Mouse (Mus musculus): Measurements from ENCODE around the gene Arhgef12. TPM values are rescaled to one million over a fixed set of nuclear protein-coding genes. Genes with fewer than 3 reads are reported as not detected.

Arhgef12 gene
- polyA plus RNA-seq, 1 experiment from 2014 or later = 11.2 TPM

DNA sequence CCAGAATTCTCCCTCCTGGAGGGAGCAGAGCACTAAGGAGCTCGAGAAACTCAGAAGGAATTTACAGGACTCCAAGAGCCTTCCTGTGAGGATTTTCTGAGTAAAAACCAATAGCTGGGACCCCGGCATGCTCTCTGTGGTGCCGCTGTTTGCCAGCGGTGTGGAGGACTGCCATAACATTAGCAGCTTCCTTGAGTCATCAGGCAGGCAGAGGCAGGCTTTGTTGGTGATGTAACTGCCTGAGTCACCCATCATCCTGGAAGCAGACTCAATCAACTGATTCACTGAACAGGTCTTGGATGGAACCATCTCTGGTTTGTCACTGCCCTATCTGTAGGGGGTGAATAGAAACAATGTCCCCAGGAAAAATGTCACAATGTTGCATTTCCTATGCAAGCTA is 96.0 kb downstream of the Arhgef12 start:
- Histone ChIP-seq H3K9me3 (replicated peaks; ENCODE audit: control insufficient read depth, low read length) (no peaks in the 10 kb centered on the region), H3K27me3 (ENCODE audit: control insufficient read depth, insufficient read depth, low read length) (no peaks in the 10 kb centered on the region), H3K4me3 (replicated peaks; ENCODE audit: low read length) (no peak overlapping the region), H3K36me3 (ENCODE audit: control insufficient read depth, insufficient read depth, low read length) (0 out of 2 replicates have a peak, but pooled peaks cover 3% of the 10 kb centered on the region), H3K4me2 (ENCODE audit: low read depth, low read length) (no peak overlapping the region), H3K27ac (ENCODE audit: low read length) (no peak overlapping the region), H3K9ac (ENCODE audit: low read length) (no peak overlapping the region), H3K4me1 (ENCODE audit: control insufficient read depth, insufficient read depth, low read length) (no peaks in the 10 kb centered on the region)
- 81% methylated on average over 4 of the region's 4 CpGs for WGBS
- ATAC-seq (ENCODE audit: insufficient read depth, low FRiP score) = no peak

DNA sequence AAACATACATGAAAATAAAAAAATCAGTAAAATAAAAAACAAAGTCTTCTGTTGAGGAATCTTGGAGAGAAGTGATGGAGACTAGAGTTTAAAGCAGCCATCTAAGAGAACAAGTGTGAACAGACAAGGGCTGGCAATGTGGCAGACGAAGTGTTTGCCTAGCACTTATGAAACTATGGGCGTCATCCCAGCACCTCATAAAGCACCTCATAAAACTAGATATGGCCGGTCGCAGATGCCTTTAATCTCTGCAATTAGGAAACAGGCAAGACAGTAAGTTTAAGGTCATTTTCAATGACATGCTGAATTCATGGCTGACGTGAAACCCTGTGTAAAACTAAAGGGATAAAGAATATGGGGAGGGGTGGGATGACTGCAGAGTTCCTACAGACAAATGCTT is 103.2 kb downstream of the Arhgef12 start:
- no peaks in the 10 kb centered on the region for H3K9me3 ChIP-seq (replicated peaks; ENCODE audit: control insufficient read depth, low read length)
- no peak overlapping the region for H3K27ac ChIP-seq (ENCODE audit: low read length)
- H3K36me3 ChIP-seq (ENCODE audit: control insufficient read depth, insufficient read depth, low read length) = peaks cover 26% of the 10 kb centered on the region
- H3K4me2 ChIP-seq (ENCODE audit: low read depth, low read length) = no peak overlapping the region
- 82% methylated on average over 5 of the region's 5 CpGs for WGBS
- H3K27me3 ChIP-seq (ENCODE audit: control insufficient read depth, insufficient read depth, low read length) = no peaks in the 10 kb centered on the region
- ATAC-seq (ENCODE audit: insufficient read depth, low FRiP score) = no peak
- H3K9ac ChIP-seq (ENCODE audit: low read length) = no peak overlapping the region
- H3K4me3 ChIP-seq (replicated peaks; ENCODE audit: low read length) = no peak overlapping the region
- H3K4me1 ChIP-seq (ENCODE audit: control insufficient read depth, insufficient read depth, low read length) = no peaks in the 10 kb centered on the region

DNA sequence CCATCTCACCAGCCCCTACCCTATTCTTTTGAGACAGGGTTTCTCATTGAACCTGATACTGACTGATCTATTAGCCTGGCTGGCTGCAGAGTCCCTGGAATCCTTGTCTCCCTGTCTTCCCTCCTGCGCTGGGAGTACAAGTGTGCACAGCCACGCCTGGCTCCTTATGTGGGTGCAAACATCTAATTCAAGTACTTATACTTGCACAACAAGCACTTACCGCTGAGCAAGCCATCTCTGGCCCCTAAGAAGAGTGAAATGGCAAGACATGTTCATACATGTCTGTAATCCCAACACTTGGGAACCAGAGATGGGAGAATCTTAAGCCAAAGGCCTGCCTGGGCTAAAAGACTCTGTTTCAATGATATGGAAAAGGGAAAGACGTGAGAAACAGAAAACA is 104.0 kb downstream of the Arhgef12 start:
- H3K36me3 ChIP-seq (ENCODE audit: control insufficient read depth, insufficient read depth, low read length) = peaks cover 33% of the 10 kb centered on the region

DNA sequence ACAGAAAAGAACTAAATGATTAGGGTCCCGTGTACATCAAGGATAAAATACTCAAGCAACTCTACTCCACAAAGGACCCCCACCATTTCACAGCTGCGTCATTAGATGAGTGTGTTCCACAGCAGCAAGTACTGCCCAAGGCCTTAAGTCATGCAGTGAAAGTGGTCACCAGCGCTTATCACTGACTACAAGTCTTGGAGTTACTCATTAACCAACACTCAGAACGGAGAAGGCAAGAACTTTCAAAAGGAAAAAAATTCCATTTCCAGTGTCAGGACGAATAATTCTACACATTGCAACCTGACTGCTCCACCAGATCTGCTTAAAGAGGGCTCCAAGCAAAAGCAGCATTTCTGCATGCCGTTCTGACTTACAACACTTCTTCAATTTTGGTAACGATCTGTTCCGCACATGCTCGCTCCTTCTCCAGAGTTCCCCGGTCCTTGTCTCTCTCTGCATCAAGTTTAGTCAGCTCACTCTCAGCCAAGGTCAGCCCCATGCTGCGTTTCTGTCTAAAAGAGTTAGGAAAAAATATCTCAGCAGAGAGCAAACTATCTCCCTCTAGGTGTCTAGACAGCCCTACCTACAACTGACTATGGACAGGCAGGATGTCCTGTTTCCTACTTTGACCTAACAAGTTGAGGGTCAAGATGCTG is 106.3 kb downstream of the Arhgef12 start:
- H3K27me3 ChIP-seq (ENCODE audit: control insufficient read depth, insufficient read depth, low read length) = no peaks in the 10 kb centered on the region
- peak overlapping the region; percentile 15; the same call in 1 of the 2 replicates for H3K27ac ChIP-seq (ENCODE audit: low read length)
- ATAC-seq (ENCODE audit: insufficient read depth, low FRiP score) = peak; percentile 78; the same call in 1 of the 2 replicates
- 0 out of 2 replicates have a peak overlapping the region, but pooled peaks have one; percentile 4 for H3K4me2 ChIP-seq (ENCODE audit: low read depth, low read length)
- peaks cover 39% of the 10 kb centered on the region for H3K36me3 ChIP-seq (ENCODE audit: control insufficient read depth, insufficient read depth, low read length)
- WGBS = 67% methylated on average over 11 of the region's 11 CpGs
- no peaks in the 10 kb centered on the region for H3K4me1 ChIP-seq (ENCODE audit: control insufficient read depth, insufficient read depth, low read length)
- H3K4me3 ChIP-seq (replicated peaks; ENCODE audit: low read length) = no peak overlapping the region
- H3K9ac ChIP-seq (ENCODE audit: low read length) = no peak overlapping the region
- no peaks in the 10 kb centered on the region for H3K9me3 ChIP-seq (replicated peaks; ENCODE audit: control insufficient read depth, low read length)

More for the DNA sequence above, 104.0 kb downstream of the Arhgef12 start:
- 79% methylated on average over 4 of the region's 4 CpGs for WGBS
- no peaks in the 10 kb centered on the region for H3K9me3 ChIP-seq (replicated peaks; ENCODE audit: control insufficient read depth, low read length)
- no peaks in the 10 kb centered on the region for H3K27me3 ChIP-seq (ENCODE audit: control insufficient read depth, insufficient read depth, low read length)
- ATAC-seq (ENCODE audit: insufficient read depth, low FRiP score) = no peak
- H3K9ac ChIP-seq (ENCODE audit: low read length) = no peak overlapping the region
- H3K4me3 ChIP-seq (replicated peaks; ENCODE audit: low read length) = no peak overlapping the region
- no peaks in the 10 kb centered on the region for H3K4me1 ChIP-seq (ENCODE audit: control insufficient read depth, insufficient read depth, low read length)
- no peak overlapping the region for H3K4me2 ChIP-seq (ENCODE audit: low read depth, low read length)
- H3K27ac ChIP-seq (ENCODE audit: low read length) = no peak overlapping the region

DNA sequence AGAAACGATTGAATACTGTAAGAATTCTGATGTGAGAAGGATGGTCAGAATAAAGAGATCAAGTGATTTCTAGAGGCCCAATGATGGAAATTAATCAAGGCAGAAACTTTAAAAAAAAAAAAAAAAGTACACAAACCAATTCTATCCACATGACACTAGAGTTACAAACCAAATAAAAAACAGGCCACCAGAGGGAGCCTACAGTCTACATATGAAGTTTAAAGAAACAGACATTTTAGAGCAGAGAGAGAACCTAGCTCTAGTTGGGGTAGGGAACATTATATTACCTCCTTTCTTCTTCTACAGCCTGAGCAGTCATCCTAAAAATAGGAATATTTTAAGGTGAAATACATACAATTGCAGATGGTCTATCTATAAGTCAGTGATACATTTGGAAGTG is 107.0 kb downstream of the Arhgef12 start:
- H3K9ac ChIP-seq (ENCODE audit: low read length) = no peak overlapping the region
- H3K36me3 ChIP-seq (ENCODE audit: control insufficient read depth, insufficient read depth, low read length) = peaks cover 42% of the 10 kb centered on the region
- peak; percentile 25; the same call in 1 of the 2 replicates for ATAC-seq (ENCODE audit: insufficient read depth, low FRiP score)
- no peaks in the 10 kb centered on the region for H3K27me3 ChIP-seq (ENCODE audit: control insufficient read depth, insufficient read depth, low read length)
- H3K4me1 ChIP-seq (ENCODE audit: control insufficient read depth, insufficient read depth, low read length) = no peaks in the 10 kb centered on the region
- H3K9me3 ChIP-seq (replicated peaks; ENCODE audit: control insufficient read depth, low read length) = no peaks in the 10 kb centered on the region
- WGBS = 91% methylated on average over 1 of the region's 1 CpGs
- no peak overlapping the region for H3K4me2 ChIP-seq (ENCODE audit: low read depth, low read length)
- H3K4me3 ChIP-seq (replicated peaks; ENCODE audit: low read length) = no peak overlapping the region
- H3K27ac ChIP-seq (ENCODE audit: low read length) = no peak overlapping the region

DNA sequence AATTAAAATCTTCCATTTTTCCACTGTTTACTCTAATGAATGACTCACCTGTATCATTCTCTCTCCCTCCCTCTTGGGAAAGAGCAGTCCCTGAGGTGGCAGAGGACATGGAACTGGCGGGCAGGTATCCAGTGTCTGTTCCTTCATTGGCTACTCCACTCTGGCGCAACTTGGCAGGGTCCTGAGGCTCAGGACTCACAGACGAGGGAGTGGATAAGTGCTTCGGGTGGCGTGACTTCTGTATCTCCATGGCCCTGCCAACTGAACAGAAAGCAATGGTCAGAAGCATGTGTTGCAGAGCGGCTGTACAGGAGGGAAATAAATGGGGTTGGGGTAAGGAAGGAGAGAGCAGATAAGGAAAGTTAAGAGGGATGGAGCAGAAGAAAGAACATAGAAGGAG is 109.5 kb downstream of the Arhgef12 start:
- H3K36me3 ChIP-seq (ENCODE audit: control insufficient read depth, insufficient read depth, low read length) = peaks cover 40% of the 10 kb centered on the region
- no peak overlapping the region for H3K27ac ChIP-seq (ENCODE audit: low read length)
- no peaks in the 10 kb centered on the region for H3K4me1 ChIP-seq (ENCODE audit: control insufficient read depth, insufficient read depth, low read length)
- no peak overlapping the region for H3K9ac ChIP-seq (ENCODE audit: low read length)
- no peak overlapping the region for H3K4me3 ChIP-seq (replicated peaks; ENCODE audit: low read length)
- WGBS = 87% methylated on average over 6 of the region's 6 CpGs
- no peak overlapping the region for H3K4me2 ChIP-seq (ENCODE audit: low read depth, low read length)
- H3K27me3 ChIP-seq (ENCODE audit: control insufficient read depth, insufficient read depth, low read length) = no peaks in the 10 kb centered on the region
- no peaks in the 10 kb centered on the region for H3K9me3 ChIP-seq (replicated peaks; ENCODE audit: control insufficient read depth, low read length)
- ATAC-seq (ENCODE audit: insufficient read depth, low FRiP score) = no peak

DNA sequence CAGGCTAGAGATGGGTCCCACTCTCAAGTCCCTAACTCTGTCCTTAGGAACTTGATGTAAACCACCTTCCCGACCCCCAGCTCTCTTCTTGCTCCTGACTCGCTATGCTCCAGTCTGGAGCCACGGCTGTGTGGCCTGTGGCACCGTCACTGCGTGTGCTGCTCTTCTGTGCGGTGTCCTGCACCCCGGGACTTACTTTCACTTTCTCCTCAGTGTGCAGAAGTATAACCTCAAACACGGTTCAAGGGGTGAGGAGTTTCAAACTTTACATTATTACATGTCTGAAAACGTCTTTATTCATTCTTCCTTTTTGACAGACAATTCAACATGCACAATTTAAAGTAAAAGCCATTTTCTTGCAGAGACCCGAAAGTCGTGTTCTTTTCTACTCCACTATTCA is 111.7 kb downstream of the Arhgef12 start:
- no peak overlapping the region for H3K4me3 ChIP-seq (replicated peaks; ENCODE audit: low read length)

DNA sequence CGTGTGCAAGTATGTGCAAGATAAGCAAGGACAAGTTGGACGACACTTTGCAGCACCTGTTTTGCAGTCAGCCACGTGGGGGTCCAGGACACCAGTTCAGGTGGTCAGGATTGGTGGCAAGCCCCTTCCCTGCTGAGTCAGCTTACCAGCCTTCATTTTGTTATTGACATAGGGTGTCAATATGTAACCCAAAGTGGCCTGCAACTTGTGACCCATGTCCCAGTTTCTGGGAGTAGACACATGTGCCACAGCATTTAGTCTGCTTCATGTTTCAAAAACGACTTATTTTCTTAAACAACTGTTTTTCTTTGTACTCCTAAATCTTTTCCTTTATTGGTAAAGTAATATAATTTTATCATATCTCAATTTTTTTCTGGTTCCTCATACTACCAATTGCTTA is 112.3 kb downstream of the Arhgef12 start:
- Histone ChIP-seq H3K4me3 (replicated peaks; ENCODE audit: low read length) (no peak overlapping the region), H3K27ac (ENCODE audit: low read length) (no peak overlapping the region), H3K9me3 (replicated peaks; ENCODE audit: control insufficient read depth, low read length) (no peaks in the 10 kb centered on the region), H3K27me3 (ENCODE audit: control insufficient read depth, insufficient read depth, low read length) (no peaks in the 10 kb centered on the region), H3K9ac (ENCODE audit: low read length) (no peak overlapping the region), H3K4me1 (ENCODE audit: control insufficient read depth, insufficient read depth, low read length) (no peaks in the 10 kb centered on the region), H3K36me3 (ENCODE audit: control insufficient read depth, insufficient read depth, low read length) (peaks cover 38% of the 10 kb centered on the region), H3K4me2 (ENCODE audit: low read depth, low read length) (no peak overlapping the region)
- 78% methylated on average over 4 of the region's 4 CpGs for WGBS
- no peak for ATAC-seq (ENCODE audit: insufficient read depth, low FRiP score)

More for the DNA sequence above, 111.7 kb downstream of the Arhgef12 start:
- H3K27ac ChIP-seq (ENCODE audit: low read length) = no peak overlapping the region
- H3K9me3 ChIP-seq (replicated peaks; ENCODE audit: control insufficient read depth, low read length) = no peaks in the 10 kb centered on the region
- WGBS = 88% methylated on average over 11 of the region's 11 CpGs
- no peak for ATAC-seq (ENCODE audit: insufficient read depth, low FRiP score)
- H3K27me3 ChIP-seq (ENCODE audit: control insufficient read depth, insufficient read depth, low read length) = no peaks in the 10 kb centered on the region
- no peak overlapping the region for H3K4me2 ChIP-seq (ENCODE audit: low read depth, low read length)
- H3K9ac ChIP-seq (ENCODE audit: low read length) = no peak overlapping the region
- no peaks in the 10 kb centered on the region for H3K4me1 ChIP-seq (ENCODE audit: control insufficient read depth, insufficient read depth, low read length)
- H3K36me3 ChIP-seq (ENCODE audit: control insufficient read depth, insufficient read depth, low read length) = peaks cover 39% of the 10 kb centered on the region

DNA sequence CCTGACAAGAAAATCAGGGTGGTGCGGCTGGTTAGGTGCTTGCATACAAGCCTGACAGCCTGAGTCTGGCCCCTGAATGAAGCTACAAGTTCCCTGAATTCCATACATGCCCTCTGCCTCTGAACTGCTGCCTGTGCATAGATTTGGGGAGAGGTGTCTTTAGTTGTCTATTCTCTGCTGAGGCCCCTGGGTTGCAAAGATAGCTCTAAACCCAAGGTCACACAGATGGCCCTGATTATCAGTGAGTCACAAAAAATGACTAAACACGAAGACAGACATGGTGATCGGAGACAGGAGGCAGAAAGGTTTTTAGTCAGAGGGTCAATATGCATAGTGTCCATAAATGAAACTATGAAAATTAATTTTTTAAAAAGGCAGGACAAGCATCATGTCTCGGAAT is 113.4 kb downstream of the Arhgef12 start:
- no peak overlapping the region for H3K9ac ChIP-seq (ENCODE audit: low read length)
- H3K4me2 ChIP-seq (ENCODE audit: low read depth, low read length) = no peak overlapping the region
- no peak for ATAC-seq (ENCODE audit: insufficient read depth, low FRiP score)
- no peak overlapping the region for H3K27ac ChIP-seq (ENCODE audit: low read length)
- H3K27me3 ChIP-seq (ENCODE audit: control insufficient read depth, insufficient read depth, low read length) = no peaks in the 10 kb centered on the region
- H3K4me1 ChIP-seq (ENCODE audit: control insufficient read depth, insufficient read depth, low read length) = no peaks in the 10 kb centered on the region
- H3K4me3 ChIP-seq (replicated peaks; ENCODE audit: low read length) = no peak overlapping the region
- 83% methylated on average over 4 of the region's 4 CpGs for WGBS
- H3K36me3 ChIP-seq (ENCODE audit: control insufficient read depth, insufficient read depth, low read length) = peaks cover 28% of the 10 kb centered on the region
- no peaks in the 10 kb centered on the region for H3K9me3 ChIP-seq (replicated peaks; ENCODE audit: control insufficient read depth, low read length)

Measured in stomach, embryonic 16.5 days (tissue).